Mouse (Mus musculus) G1E-ER4 (cell line): ENCODE data around the gene Luzp4. TPM values are rescaled to one million over a fixed set of nuclear protein-coding genes. Genes with fewer than 3 reads are reported as not detected.
"Not testable (repeated sequence)": the region's sequence is repeated elsewhere in the genome, so short reads cannot be mapped to it uniquely, and the experiment has no call there.

ENCODE experiments used
- GATA1 ChIP-seq: IDR thresholded peaks from one replicate; pipeline ENCODE4 v1.8.0; 2012; ENCODE audit warnings: low read length, inconsistent platforms
- polyA plus RNA-seq: library from polyadenylated mRNA; stranded (reverse); fragments of >175 nt; gene quantifications from 2 replicates; pipeline ENCODE4 v1.2.3, GENCODE M21; 2012

The Luzp4 gene
- polyA plus RNA-seq, result not detected in 2 replicates

GRCm38 (mm10) chrX:148857340-148857739, at the start of gene Luzp4:
TSS of gene Luzp4 (plus strand) at chrX:148857640.
- TF ChIP-seq GATA1, result not testable (repeated sequence)

Other genes with a start within 250 kb of the Luzp4 start
- not detected in 2 replicates for gene Gm8334, start 242.5 kb upstream of the Luzp4 start, polyA plus RNA-seq
- not detected in 2 replicates for gene Gm15127, start 194.0 kb upstream of the Luzp4 start, polyA plus RNA-seq
- gene Ott, start 216.6 kb downstream of the Luzp4 start, polyA plus RNA-seq, result not detected in 2 replicates